Mouse (Mus musculus): Measurements from ENCODE around the gene Slc6a15.

GRCm38 (mm10) chr10:103457896-103458295 is 90.3 kb downstream of the Slc6a15 start:
- TF ChIP-seq CTCF (IDR thresholded peaks at IDR 0.05; ENCODE audit: low read depth, low read length) = no peak
- no peak for TF ChIP-seq GATA1 (IDR thresholded peaks at IDR 0.05; ENCODE audit: borderline replicate concordance, low read length)
- no peak for TF ChIP-seq TAL1 (conservative IDR thresholded peaks at IDR 0.05; ENCODE audit: low read depth, low read length)
- no peak for TF ChIP-seq GATA2 (IDR thresholded peaks at IDR 0.05; ENCODE audit: borderline replicate concordance, low read depth, low read length)
- TF ChIP-seq POLR2AphosphoS5 (IDR thresholded peaks at IDR 0.05; ENCODE audit: insufficient replicate concordance, low read depth, low read length) = no peak
